Mouse (Mus musculus): ENCODE results near the gene Nrbp1. TPM values are rescaled to one million over a fixed set of nuclear protein-coding genes. Genes with fewer than 3 reads are reported as not detected.

Gene Nrbp1
- polyA plus RNA-seq (2014; fragmentation: Nextera tagmentation; extraction: Ambion mirVana) = 158 and 165 TPM in 2 replicates

DNA sequence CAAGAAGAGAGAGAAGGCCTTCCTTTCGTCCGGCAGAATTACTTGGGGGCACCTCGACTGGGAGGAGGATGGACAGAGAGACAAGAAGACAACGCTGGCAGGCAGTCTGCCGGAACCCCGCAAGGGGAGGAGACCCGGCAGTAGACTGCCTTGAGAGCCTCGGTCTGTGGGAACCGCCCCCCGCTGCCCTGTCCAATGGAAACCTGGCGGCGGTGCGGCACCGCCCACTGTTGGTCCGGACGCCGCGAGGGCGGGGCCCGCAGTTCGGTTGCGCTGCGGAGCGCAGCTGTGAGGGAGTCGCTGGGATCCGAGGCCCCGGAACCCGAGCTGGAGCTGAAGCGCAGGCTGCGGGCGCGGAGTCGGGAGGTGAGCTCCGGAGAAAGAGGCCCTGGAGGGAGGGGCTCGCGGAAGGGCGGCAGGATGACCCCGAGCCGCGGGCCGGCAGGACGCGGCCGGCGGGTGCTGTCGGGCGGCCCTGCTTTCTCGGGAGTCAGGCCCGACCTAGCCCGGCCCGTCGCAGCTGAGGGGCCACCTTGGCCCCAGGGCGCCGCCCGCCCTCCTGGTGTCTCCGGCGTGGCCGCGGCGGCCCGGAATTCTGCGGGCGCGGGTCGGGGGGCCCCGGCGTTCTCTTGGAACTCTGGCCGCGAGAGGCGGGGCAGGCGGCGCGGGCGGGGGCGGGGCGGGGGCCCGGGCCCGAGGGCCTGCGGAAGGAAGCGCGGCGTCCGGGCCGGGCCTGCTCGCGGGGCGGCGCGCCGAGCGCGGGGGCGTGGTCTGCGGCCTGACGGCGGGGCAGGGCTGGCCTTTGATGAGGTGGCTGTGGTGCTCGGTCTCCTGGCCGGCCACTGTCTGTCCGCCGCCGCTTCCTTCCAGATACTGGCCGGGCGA lies at the start of gene Nrbp1, which contains the start of gene Gm9970:
Gene Nrbp1 (plus strand): TSS at position 228 of the 885 bp plus-strand sequence.
Gene Gm9970 (minus strand): TSS at position 596 of the 885 bp plus-strand sequence.
- WGBS = under 1% methylated on average over 99 of the region's 103 CpGs
- H3K4me3 ChIP-seq (ENCODE audit: low read depth, low read length) = peak within 1 kb of the TSS; percentile 95
- peaks cover 6% of the 10 kb centered on the region; the same call in 1 of the 2 replicates for H3K4me1 ChIP-seq (ENCODE audit: insufficient read depth)
- DNase-seq = peak; percentile 98
- H3K4me2 ChIP-seq = peak within 1 kb of the TSS; percentile 73
- H3K27me3 ChIP-seq (ENCODE audit: insufficient read depth, low read length) = no peaks in the 10 kb centered on the region
- H3K36me3 ChIP-seq (ENCODE audit: insufficient read depth) = peaks cover 26% of the 10 kb centered on the region
- TF ChIP-seq CTCF (IDR thresholded peaks at IDR 0.05; ENCODE audit: low read depth) = no peak
- H3K9ac ChIP-seq = peak within 1 kb of the TSS; percentile 95
- H3K27ac ChIP-seq (ENCODE audit: low read depth) = peak within 1 kb of the TSS; percentile 98
- H3K9me3 ChIP-seq (ENCODE audit: low read depth, low read length) = no peaks in the 10 kb centered on the region
- peak; percentile 99 for ATAC-seq (ENCODE audit: insufficient read depth)

- Histone ChIP-seq H3K4me2 (peak overlapping the region; percentile 80), H3K9me3 (ENCODE audit: low read depth, low read length) (no peaks in the 10 kb centered on the region), H3K36me3 (ENCODE audit: insufficient read depth) (peaks cover 66% of the 10 kb centered on the region), H3K27ac (ENCODE audit: low read depth) (peak overlapping the region; percentile 87), H3K27me3 (ENCODE audit: insufficient read depth, low read length) (no peaks in the 10 kb centered on the region), H3K4me1 (ENCODE audit: insufficient read depth) (peaks cover 8% of the 10 kb centered on the region; the same call in 1 of the 2 replicates), H3K4me3 (ENCODE audit: low read depth, low read length) (peak overlapping the region; percentile 84), H3K9ac (peak overlapping the region; percentile 79)
- DNase-seq (peak; percentile 70), ATAC-seq (ENCODE audit: insufficient read depth) (no peak; the same call in 1 of the 2 replicates)
- TF ChIP-seq CTCF (IDR thresholded peaks at IDR 0.05; ENCODE audit: low read depth) = no peak
- WGBS = 11% methylated on average over 42 of the region's 42 CpGs
Observed at GRCm38 (mm10) chr5:31192045-31192938, 48.4 kb upstream of the Nrbp1 start.

DNA sequence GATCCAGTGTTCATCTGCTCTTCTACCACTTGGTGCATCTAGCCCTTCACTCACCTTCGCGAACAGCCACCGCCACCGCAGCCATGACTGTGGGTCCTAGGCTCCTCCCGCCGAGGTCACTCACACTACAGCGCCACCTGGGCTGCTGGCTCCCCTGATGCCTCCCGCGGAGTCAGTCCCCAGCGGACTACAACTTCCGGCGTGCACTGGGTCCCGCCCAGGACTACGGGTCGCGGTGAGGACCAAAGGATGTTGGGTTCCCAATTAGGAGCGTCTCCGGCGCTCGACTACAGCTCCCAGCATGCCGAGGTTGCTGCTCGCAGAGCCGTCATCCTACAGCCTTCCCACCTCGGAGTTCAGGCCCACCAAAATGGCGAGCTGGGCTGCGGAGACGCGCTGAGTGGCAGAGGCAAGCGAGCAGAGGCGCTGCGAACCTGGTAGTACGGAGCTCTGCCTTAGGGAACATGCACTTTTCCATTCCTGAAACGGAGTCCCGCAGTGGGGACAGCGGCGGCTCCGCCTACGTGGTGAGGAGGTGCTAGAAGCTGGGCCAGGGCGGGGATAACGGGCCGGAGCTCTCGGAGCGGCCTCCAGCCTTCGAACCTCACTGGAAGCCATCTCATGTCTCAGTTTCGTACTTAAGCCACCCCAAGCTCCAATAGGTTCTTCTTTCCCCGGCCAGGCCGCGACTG lies 47.6 kb upstream of the Nrbp1 start, which contains the start of the genes Snx17 and Eif2b4:
Gene Snx17 (plus strand): TSS at position 289 of the 692 bp plus-strand sequence.
Gene Eif2b4 (minus strand): TSS at position 492 of the 692 bp plus-strand sequence.
- DNase-seq (peak; percentile 99), ATAC-seq (ENCODE audit: insufficient read depth) (peak; percentile 98)
- Histone ChIP-seq H3K27ac (ENCODE audit: low read depth) (peak within 1 kb of the TSS; percentile 87), H3K9ac (peak within 1 kb of the TSS; percentile 88), H3K9me3 (ENCODE audit: low read depth, low read length) (no peaks in the 10 kb centered on the region), H3K4me3 (ENCODE audit: low read depth, low read length) (peak within 1 kb of the TSS; percentile 84), H3K27me3 (ENCODE audit: insufficient read depth, low read length) (no peaks in the 10 kb centered on the region), H3K4me1 (ENCODE audit: insufficient read depth) (peaks cover 8% of the 10 kb centered on the region; the same call in 1 of the 2 replicates), H3K4me2 (peak within 1 kb of the TSS; percentile 80), H3K36me3 (ENCODE audit: insufficient read depth) (peaks cover 66% of the 10 kb centered on the region)
- under 1% methylated on average over 48 of the region's 48 CpGs for WGBS
- peak; percentile 74 for TF ChIP-seq CTCF (IDR thresholded peaks at IDR 0.05; ENCODE audit: low read depth)

- peak; percentile 38 for DNase-seq
- no peak for ATAC-seq (ENCODE audit: insufficient read depth)
Observed at GRCm38 (mm10) chr5:31193631-31194281, 46.9 kb upstream of the Nrbp1 start.

DNA sequence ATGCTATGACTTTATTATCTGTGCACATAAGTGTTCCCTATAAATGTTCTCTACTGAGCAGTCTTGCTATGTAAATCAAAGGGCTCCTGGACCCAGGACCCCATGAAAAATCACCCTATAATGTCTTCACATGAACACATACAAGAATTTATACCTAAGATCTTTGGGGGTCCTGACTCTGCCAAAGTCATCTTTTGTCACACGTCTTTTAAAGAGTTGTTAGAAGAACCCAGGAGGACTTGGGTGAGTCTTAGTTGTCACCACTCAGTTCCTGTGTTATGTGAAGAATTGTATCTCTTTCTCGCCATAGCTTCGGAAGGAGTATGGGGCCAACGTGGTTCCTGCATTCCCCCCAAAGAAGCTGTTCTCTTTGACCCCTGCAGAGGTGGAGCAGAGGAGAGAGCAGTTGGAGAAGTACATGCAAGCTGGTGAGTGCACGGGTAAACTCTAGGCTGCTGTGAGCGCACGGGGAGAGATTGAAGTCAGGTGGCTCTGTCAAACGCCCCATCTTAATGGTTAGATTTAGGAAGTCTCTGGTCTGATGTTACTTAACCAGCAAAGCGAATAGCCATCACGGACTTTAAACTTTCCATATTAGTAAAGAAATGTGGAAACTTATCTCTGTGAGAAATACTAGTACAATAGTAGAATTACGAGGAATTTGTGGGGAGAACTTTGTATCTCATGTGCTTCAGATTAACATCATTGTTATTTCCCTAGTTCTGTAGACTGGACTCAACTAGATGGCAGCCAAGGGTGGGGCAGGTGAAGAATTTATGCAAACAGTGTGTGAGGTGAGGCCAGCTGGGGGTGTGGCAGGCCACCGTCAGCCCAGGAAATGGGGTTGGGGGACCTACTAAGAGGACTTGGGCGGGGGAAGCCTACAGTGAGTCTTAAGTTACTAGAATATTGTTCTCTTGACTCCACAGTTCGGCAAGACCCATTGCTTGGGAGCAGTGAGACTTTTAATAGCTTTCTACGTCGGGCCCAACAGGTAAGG lies 45.9 kb upstream of the Nrbp1 start:
- ATAC-seq (ENCODE audit: insufficient read depth) (no peak), DNase-seq (no peak)
- TF ChIP-seq CTCF (IDR thresholded peaks at IDR 0.05; ENCODE audit: low read depth) = no peak
- peak overlapping the region; percentile 88; the same call in 1 of the 2 replicates for H3K9ac ChIP-seq
- peak overlapping the region; percentile 84 for H3K4me3 ChIP-seq (ENCODE audit: low read depth, low read length)
- H3K27me3 ChIP-seq (ENCODE audit: insufficient read depth, low read length) = no peaks in the 10 kb centered on the region
- peak overlapping the region; percentile 80 for H3K4me2 ChIP-seq
- 87% methylated on average over 16 of the region's 16 CpGs for WGBS
- peaks cover 8% of the 10 kb centered on the region; the same call in 1 of the 2 replicates for H3K4me1 ChIP-seq (ENCODE audit: insufficient read depth)
- no peak overlapping the region for H3K27ac ChIP-seq (ENCODE audit: low read depth)
- no peaks in the 10 kb centered on the region for H3K9me3 ChIP-seq (ENCODE audit: low read depth, low read length)
- H3K36me3 ChIP-seq (ENCODE audit: insufficient read depth) = peaks cover 69% of the 10 kb centered on the region

More at GRCm38 (mm10) chr5:31193631-31194281, 46.9 kb upstream of the Nrbp1 start:
- peak overlapping the region; percentile 87 for H3K27ac ChIP-seq (ENCODE audit: low read depth)
- H3K27me3 ChIP-seq (ENCODE audit: insufficient read depth, low read length) = no peaks in the 10 kb centered on the region
- H3K9ac ChIP-seq = peak overlapping the region; percentile 88
- H3K4me3 ChIP-seq (ENCODE audit: low read depth, low read length) = peak overlapping the region; percentile 84
- H3K4me2 ChIP-seq = peak overlapping the region; percentile 80
- H3K36me3 ChIP-seq (ENCODE audit: insufficient read depth) = peaks cover 66% of the 10 kb centered on the region
- H3K9me3 ChIP-seq (ENCODE audit: low read depth, low read length) = no peaks in the 10 kb centered on the region
- H3K4me1 ChIP-seq (ENCODE audit: insufficient read depth) = peaks cover 8% of the 10 kb centered on the region; the same call in 1 of the 2 replicates
- no peak for TF ChIP-seq CTCF (IDR thresholded peaks at IDR 0.05; ENCODE audit: low read depth)
- WGBS = 9% methylated on average over 25 of the region's 25 CpGs
